Mouse (Mus musculus) WW6 (cell line): ENCODE measurements at regions not wholly inside any gene's neighbourhood (a gene's known extent, or its start where the extent isn't known, plus 50 kb on each side); places are given as distances from the start of the nearest gene placed in this dataset.
"Not testable (repeated sequence)": the region's sequence is repeated elsewhere in the genome, so short reads cannot be mapped to it uniquely, and the experiment has no call there.

ENCODE experiments used
- DNase-seq: peaks from one replicate; pipeline ENCODE4 v3.0.0-alpha.2; 2013; ENCODE audit warnings: low read depth, low spot score

DNA sequence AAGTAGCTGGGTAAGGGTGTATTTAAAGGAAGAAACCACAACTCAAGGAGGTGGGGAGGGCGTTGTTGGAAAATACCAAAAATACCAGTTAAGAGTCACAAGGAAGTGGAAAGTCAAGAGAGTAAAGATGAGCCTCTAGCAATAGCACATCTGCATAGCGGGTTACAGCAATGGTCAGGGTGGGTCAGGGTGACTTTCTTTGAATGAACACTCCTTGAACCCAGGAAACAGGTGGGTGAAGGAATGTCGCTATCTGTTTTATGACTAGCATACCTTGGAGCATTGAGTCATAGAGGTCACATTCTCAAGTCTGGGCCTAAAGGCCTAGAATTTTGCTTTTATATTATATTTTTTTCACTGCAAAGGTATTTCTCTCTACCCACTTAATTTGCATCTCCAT, 950.8 kb upstream of the Tyrp1 start:
- DNase-seq, result not testable (repeated sequence)

GRCm38 (mm10) chr4:79884116-79884515, 949.8 kb upstream of the Tyrp1 start:
- DNase-seq, result peak; percentile 3

DNA sequence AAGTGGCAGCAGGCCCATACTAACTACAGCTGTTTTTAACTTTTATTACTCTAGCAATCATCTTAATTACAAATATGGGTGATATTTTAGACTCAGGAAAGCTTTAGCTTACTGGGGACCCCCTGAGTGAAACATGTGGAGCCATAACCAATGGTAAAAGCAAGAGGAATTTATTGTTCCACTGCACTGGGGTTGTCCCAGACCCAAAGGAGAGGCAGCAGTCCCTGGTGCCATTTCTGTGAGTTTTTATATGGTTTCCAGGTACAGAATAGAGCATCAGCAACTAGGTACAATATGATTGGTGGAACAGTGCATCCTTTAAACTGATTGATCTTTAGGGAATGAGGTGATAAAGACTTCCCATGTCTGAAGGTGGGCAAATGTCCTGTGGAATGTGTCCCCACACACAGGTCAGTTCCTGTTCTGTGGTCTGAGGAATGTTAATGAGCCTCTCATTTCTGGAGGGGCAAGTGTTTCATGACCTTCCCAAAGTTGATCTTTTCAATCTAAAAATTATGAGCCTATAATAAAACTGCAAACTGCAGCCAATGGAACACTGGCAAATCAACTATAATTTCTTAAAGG, 949.0 kb upstream of the Tyrp1 start:
- DNase-seq, result no peak
